Mouse (Mus musculus): ENCODE data around the gene Ada.

- TF ChIP-seq POLR2A (IDR thresholded peaks at IDR 0.05; ENCODE audit: low read depth, low read length) (no peak), CTCF (conservative IDR thresholded peaks at IDR 0.05; ENCODE audit: insufficient read depth, insufficient read length, low read depth, low read length) (no peak)
Observed at GRCm38 (mm10) chr2:163703599-163704260, 46.3 kb downstream of the Ada start.
